Mouse (Mus musculus) kidney, embryonic 15.5 days (tissue): Measurements from ENCODE around the gene Prtg. TPM values are rescaled to one million over a fixed set of nuclear protein-coding genes. Genes with fewer than 3 reads are reported as not detected.

Experiments
- ATAC-seq: fragments of 200-750 bp; cut with Nextera tagmentation; replicated peaks from 2 replicates; pipeline ENCODE4 v1.8.0; 2017; ENCODE audit warnings: moderate TSS enrichment; ENCODE audit not compliant: low FRiP score
- H3K27ac ChIP-seq: fragments of 300-500 bp; sonication (generic); 2 replicates; pipeline ENCODE4 v1.5.1; 2015; ENCODE audit warnings: mild to moderate bottlenecking, inconsistent platforms
- H3K27me3 ChIP-seq: fragments of 300-500 bp; sonication (generic); 2 replicates; pipeline ENCODE4 v1.6.1; 2015; ENCODE audit warnings: inconsistent platforms
- H3K36me3 ChIP-seq: fragments of 300-500 bp; sonication (generic); 2 replicates; pipeline ENCODE4 v1.6.1; 2015; ENCODE audit warnings: inconsistent platforms
- H3K4me1 ChIP-seq: fragments of 300-500 bp; sonication (generic); 2 replicates; pipeline ENCODE4 v1.6.1; 2015; ENCODE audit warnings: inconsistent platforms
- H3K4me2 ChIP-seq: fragments of 300-500 bp; sonication (generic); 2 replicates; pipeline ENCODE4 v1.6.1; 2015; ENCODE audit warnings: moderate library complexity, mild to moderate bottlenecking, inconsistent platforms
- H3K4me3 ChIP-seq: fragments of 300-500 bp; sonication (generic); replicated peaks from 2 replicates; pipeline ENCODE4 v1.5.1; 2015; ENCODE audit warnings: mild to moderate bottlenecking, inconsistent platforms
- H3K9ac ChIP-seq: fragments of 300-500 bp; sonication (generic); 2 replicates; pipeline ENCODE4 v1.6.1; 2015; ENCODE audit warnings: mild to moderate bottlenecking, inconsistent platforms
- H3K9me3 ChIP-seq: fragments of 300-500 bp; sonication (generic); replicated peaks from 2 replicates; pipeline ENCODE4 v1.6.1; 2016; ENCODE audit warnings: inconsistent platforms
- WGBS: fragments of 180-500 bp; shearing (Covaris S2); methylation state at CpG from one replicate; pipeline ENCODE4 v1.1.7; 2015; ENCODE audit warnings: mixed read lengths; 5-methylcytosine and 5-hydroxymethylcytosine counted together
- polyA plus RNA-seq: library from polyadenylated mRNA; unstranded; fragments of >200 nt; fragmentation: Nextera tagmentation; extraction: Ambion mirVana; gene quantifications from 2 replicates; pipeline ENCODE4 v1.2.1, GENCODE M21; 2015

Prtg gene
- polyA plus RNA-seq, 1 experiment from 2014 or later, result 2.1 TPM

GRCm38 (mm10) chr9:72839346-72839990 lies 32.8 kb downstream of the Prtg start:
- Histone ChIP-seq H3K4me3 (no peak overlapping the region), H3K36me3 (peaks cover 2% of the 10 kb centered on the region; the same call in 1 of the 2 replicates), H3K4me1 (peaks cover 29% of the 10 kb centered on the region), H3K9ac (no peak overlapping the region), H3K4me2 (no peak overlapping the region), H3K27me3 (no peaks in the 10 kb centered on the region), H3K9me3 (no peaks in the 10 kb centered on the region), H3K27ac (no peak overlapping the region)
- ATAC-seq, result no peak
- 87% methylated on average over 15 of the region's 15 CpGs for WGBS

GRCm38 (mm10) chr9:72844496-72844895 lies 37.8 kb downstream of the Prtg start:
- WGBS, result 90% methylated on average over 5 of the region's 5 CpGs
- ATAC-seq, result no peak

GRCm38 (mm10) chr9:72846160-72846559 lies 39.5 kb downstream of the Prtg start:
- Histone ChIP-seq H3K36me3 (peaks cover 30% of the 10 kb centered on the region), H3K27me3 (no peaks in the 10 kb centered on the region), H3K4me1 (no peaks in the 10 kb centered on the region), H3K9ac (no peak overlapping the region), H3K4me2 (no peak overlapping the region), H3K27ac (no peak overlapping the region), H3K9me3 (no peaks in the 10 kb centered on the region), H3K4me3 (no peak overlapping the region)
- 0 out of 2 replicates have a peak, but pooled peaks have one; percentile 15 for ATAC-seq
- whole genome bisulfite sequencing, result 64% methylated on average over 4 of the region's 4 CpGs

More at GRCm38 (mm10) chr9:72844496-72844895, 37.8 kb downstream of the Prtg start:
- H3K4me1 ChIP-seq, result no peaks in the 10 kb centered on the region
- H3K9ac ChIP-seq, result no peak overlapping the region
- H3K4me2 ChIP-seq, result no peak overlapping the region
- no peaks in the 10 kb centered on the region for H3K9me3 ChIP-seq
- no peaks in the 10 kb centered on the region for H3K27me3 ChIP-seq
- no peak overlapping the region for H3K27ac ChIP-seq
- H3K4me3 ChIP-seq, result no peak overlapping the region
- peaks cover 25% of the 10 kb centered on the region for H3K36me3 ChIP-seq

- H3K27ac ChIP-seq, result no peak overlapping the region
- H3K9ac ChIP-seq, result no peak overlapping the region
- no peak for ATAC-seq
- no peaks in the 10 kb centered on the region; the same call in 1 of the 2 replicates for H3K4me1 ChIP-seq
- no peaks in the 10 kb centered on the region for H3K9me3 ChIP-seq
- 96% methylated on average over 10 of the region's 10 CpGs for WGBS
- H3K27me3 ChIP-seq, result no peaks in the 10 kb centered on the region
- H3K4me3 ChIP-seq, result no peak overlapping the region
- no peak overlapping the region for H3K4me2 ChIP-seq
- peaks cover 23% of the 10 kb centered on the region for H3K36me3 ChIP-seq
Observed at GRCm38 (mm10) chr9:72851541-72851940, 44.9 kb downstream of the Prtg start.

GRCm38 (mm10) chr9:72851979-72852378 lies 45.3 kb downstream of the Prtg start:
- no peak overlapping the region for H3K27ac ChIP-seq
- ATAC-seq, result no peak
- H3K4me3 ChIP-seq, result no peak overlapping the region
- peaks cover 23% of the 10 kb centered on the region for H3K36me3 ChIP-seq
- H3K4me1 ChIP-seq, result no peaks in the 10 kb centered on the region; the same call in 1 of the 2 replicates
- 90% methylated on average over 5 of the region's 5 CpGs for WGBS
- no peak overlapping the region for H3K4me2 ChIP-seq
- H3K9me3 ChIP-seq, result no peaks in the 10 kb centered on the region
- no peaks in the 10 kb centered on the region for H3K27me3 ChIP-seq
- H3K9ac ChIP-seq, result no peak overlapping the region

GRCm38 (mm10) chr9:72853681-72854190 lies 47.1 kb downstream of the Prtg start:
- peaks cover 29% of the 10 kb centered on the region for H3K36me3 ChIP-seq
- no peak overlapping the region for H3K4me3 ChIP-seq
- H3K4me2 ChIP-seq, result no peak overlapping the region
- no peak overlapping the region for H3K9ac ChIP-seq
- WGBS, result 78% methylated on average over 13 of the region's 13 CpGs
- no peak overlapping the region for H3K27ac ChIP-seq
- H3K27me3 ChIP-seq, result no peaks in the 10 kb centered on the region
- ATAC-seq, result no peak
- H3K9me3 ChIP-seq, result no peaks in the 10 kb centered on the region
- no peaks in the 10 kb centered on the region; the same call in 1 of the 2 replicates for H3K4me1 ChIP-seq

GRCm38 (mm10) chr9:72856721-72857120 lies 50.0 kb downstream of the Prtg start:
- Histone ChIP-seq H3K4me1 (no peaks in the 10 kb centered on the region; the same call in 1 of the 2 replicates), H3K4me3 (no peak overlapping the region), H3K4me2 (no peak overlapping the region), H3K9me3 (no peaks in the 10 kb centered on the region), H3K36me3 (peaks cover 17% of the 10 kb centered on the region), H3K27ac (no peak overlapping the region), H3K27me3 (no peaks in the 10 kb centered on the region), H3K9ac (no peak overlapping the region)
- no peak for ATAC-seq
- WGBS, result 91% methylated on average over 24 of the region's 24 CpGs

- H3K4me3 ChIP-seq, result no peak overlapping the region
- WGBS, result 75% methylated on average over 5 of the region's 5 CpGs
- no peaks in the 10 kb centered on the region for H3K27me3 ChIP-seq
- no peaks in the 10 kb centered on the region for H3K9me3 ChIP-seq
- peaks cover 14% of the 10 kb centered on the region for H3K36me3 ChIP-seq
- H3K27ac ChIP-seq, result no peak overlapping the region
- ATAC-seq, result no peak
- H3K9ac ChIP-seq, result no peak overlapping the region
- no peak overlapping the region for H3K4me2 ChIP-seq
- H3K4me1 ChIP-seq, result no peaks in the 10 kb centered on the region
Observed at GRCm38 (mm10) chr9:72860764-72861163, 54.1 kb downstream of the Prtg start.

- no peak overlapping the region for H3K9ac ChIP-seq
- no peak overlapping the region for H3K4me3 ChIP-seq
- H3K27me3 ChIP-seq, result no peaks in the 10 kb centered on the region
- H3K4me2 ChIP-seq, result no peak overlapping the region
- 64% methylated on average over 10 of the region's 10 CpGs for WGBS
- no peaks in the 10 kb centered on the region for H3K9me3 ChIP-seq
- peaks cover 14% of the 10 kb centered on the region for H3K36me3 ChIP-seq
- H3K4me1 ChIP-seq, result no peaks in the 10 kb centered on the region
- no peak overlapping the region for H3K27ac ChIP-seq
- 0 out of 2 replicates have a peak, but pooled peaks have one; percentile 25 for ATAC-seq
Observed at GRCm38 (mm10) chr9:72861235-72861634, 54.6 kb downstream of the Prtg start.

- no peak overlapping the region for H3K27ac ChIP-seq
- ATAC-seq, result no peak
- H3K36me3 ChIP-seq, result peaks cover 12% of the 10 kb centered on the region
- H3K4me3 ChIP-seq, result no peak overlapping the region
- H3K9ac ChIP-seq, result no peak overlapping the region
- H3K4me2 ChIP-seq, result no peak overlapping the region
- no peaks in the 10 kb centered on the region for H3K27me3 ChIP-seq
- no peaks in the 10 kb centered on the region for H3K4me1 ChIP-seq
- no peaks in the 10 kb centered on the region for H3K9me3 ChIP-seq
- WGBS, result 78% methylated on average over 11 of the region's 11 CpGs
Observed at GRCm38 (mm10) chr9:72862186-72862585, 55.5 kb downstream of the Prtg start.

GRCm38 (mm10) chr9:72862955-72863354 lies 56.3 kb downstream of the Prtg start:
- H3K4me1 ChIP-seq, result no peaks in the 10 kb centered on the region
- H3K9me3 ChIP-seq, result no peaks in the 10 kb centered on the region
- H3K9ac ChIP-seq, result no peak overlapping the region
- H3K4me3 ChIP-seq, result no peak overlapping the region
- WGBS, result 87% methylated on average over 4 of the region's 4 CpGs
- H3K4me2 ChIP-seq, result no peak overlapping the region
- no peak overlapping the region for H3K27ac ChIP-seq
- no peak for ATAC-seq
- no peaks in the 10 kb centered on the region for H3K27me3 ChIP-seq
- H3K36me3 ChIP-seq, result peaks cover 10% of the 10 kb centered on the region

GRCm38 (mm10) chr9:72863773-72864172 lies 57.1 kb downstream of the Prtg start:
- Histone ChIP-seq H3K36me3 (peaks cover 5% of the 10 kb centered on the region), H3K9ac (no peak overlapping the region), H3K27me3 (no peaks in the 10 kb centered on the region), H3K27ac (no peak overlapping the region), H3K9me3 (no peaks in the 10 kb centered on the region), H3K4me3 (no peak overlapping the region), H3K4me1 (no peaks in the 10 kb centered on the region), H3K4me2 (no peak overlapping the region)
- WGBS, result 49% methylated on average over 5 of the region's 5 CpGs
- ATAC-seq, result no peak
